Mouse (Mus musculus) heart, embryonic 16.5 days (tissue): ENCODE measurements around the gene Raly. TPM values are rescaled to one million over a fixed set of nuclear protein-coding genes. Genes with fewer than 3 reads are reported as not detected.

Experiments used
- ATAC-seq: fragments of 200-750 bp; cut with Nextera tagmentation; replicated peaks from 2 replicates; pipeline ENCODE4 v1.8.0; 2017; ENCODE audit warnings: moderate number of reproducible peaks; ENCODE audit not compliant: insufficient read depth, low FRiP score; ENCODE audit errors: extremely low read depth
- H3K27ac ChIP-seq: fragments of 300-500 bp; sonication (generic); 2 replicates; pipeline ENCODE4 v1.5.1; 2014; ENCODE audit warnings: mild to moderate bottlenecking, low read length, control low read depth, moderate library complexity
- H3K27me3 ChIP-seq: fragments of 300-500 bp; sonication (generic); 2 replicates; pipeline ENCODE4 v1.6.1; 2014; ENCODE audit warnings: low read length, mixed read lengths; ENCODE audit not compliant: control insufficient read depth, insufficient read depth
- H3K36me3 ChIP-seq: fragments of 300-500 bp; sonication (generic); 2 replicates; pipeline ENCODE4 v1.6.1; 2014; ENCODE audit not compliant: control insufficient read depth, insufficient read depth
- H3K4me1 ChIP-seq: fragments of 300-500 bp; sonication (generic); 2 replicates; pipeline ENCODE4 v1.6.1; 2014; ENCODE audit warnings: low read length, mixed read lengths; ENCODE audit not compliant: control insufficient read depth, insufficient read depth
- H3K4me2 ChIP-seq: fragments of 300-500 bp; sonication (generic); 2 replicates; pipeline ENCODE4 v1.6.1; 2014; ENCODE audit warnings: low read depth, mild to moderate bottlenecking, control low read depth, low read length
- H3K4me3 ChIP-seq: fragments of 300-500 bp; sonication (generic); 2 replicates; pipeline ENCODE4 v1.5.1; 2014; ENCODE audit warnings: mild to moderate bottlenecking, control low read depth, low read length
- H3K9ac ChIP-seq: fragments of 300-500 bp; sonication (generic); 2 replicates; pipeline ENCODE4 v1.6.1; 2014; ENCODE audit warnings: low read length, control low read depth
- H3K9me3 ChIP-seq: fragments of 300-500 bp; sonication (generic); replicated peaks from 2 replicates; pipeline ENCODE4 v1.6.1; 2016; ENCODE audit warnings: low read length; ENCODE audit not compliant: control insufficient read depth
- WGBS: fragments of 180-500 bp; shearing (Covaris S2); extraction: QIAGEN DNeasy Blood & Tissue Kit; methylation state at CpG from one replicate; pipeline ENCODE4 v1.1.7; 2014; 5-methylcytosine and 5-hydroxymethylcytosine counted together
- polyA plus RNA-seq: library from polyadenylated mRNA; unstranded; fragments of >200 nt; fragmentation: Nextera tagmentation; extraction: Ambion mirVana; gene quantifications from 2 replicates; pipeline ENCODE4 v1.2.1, GENCODE M21; 2015

Raly gene
- polyA plus RNA-seq, 1 experiment from 2014 or later = 36.6 TPM

DNA sequence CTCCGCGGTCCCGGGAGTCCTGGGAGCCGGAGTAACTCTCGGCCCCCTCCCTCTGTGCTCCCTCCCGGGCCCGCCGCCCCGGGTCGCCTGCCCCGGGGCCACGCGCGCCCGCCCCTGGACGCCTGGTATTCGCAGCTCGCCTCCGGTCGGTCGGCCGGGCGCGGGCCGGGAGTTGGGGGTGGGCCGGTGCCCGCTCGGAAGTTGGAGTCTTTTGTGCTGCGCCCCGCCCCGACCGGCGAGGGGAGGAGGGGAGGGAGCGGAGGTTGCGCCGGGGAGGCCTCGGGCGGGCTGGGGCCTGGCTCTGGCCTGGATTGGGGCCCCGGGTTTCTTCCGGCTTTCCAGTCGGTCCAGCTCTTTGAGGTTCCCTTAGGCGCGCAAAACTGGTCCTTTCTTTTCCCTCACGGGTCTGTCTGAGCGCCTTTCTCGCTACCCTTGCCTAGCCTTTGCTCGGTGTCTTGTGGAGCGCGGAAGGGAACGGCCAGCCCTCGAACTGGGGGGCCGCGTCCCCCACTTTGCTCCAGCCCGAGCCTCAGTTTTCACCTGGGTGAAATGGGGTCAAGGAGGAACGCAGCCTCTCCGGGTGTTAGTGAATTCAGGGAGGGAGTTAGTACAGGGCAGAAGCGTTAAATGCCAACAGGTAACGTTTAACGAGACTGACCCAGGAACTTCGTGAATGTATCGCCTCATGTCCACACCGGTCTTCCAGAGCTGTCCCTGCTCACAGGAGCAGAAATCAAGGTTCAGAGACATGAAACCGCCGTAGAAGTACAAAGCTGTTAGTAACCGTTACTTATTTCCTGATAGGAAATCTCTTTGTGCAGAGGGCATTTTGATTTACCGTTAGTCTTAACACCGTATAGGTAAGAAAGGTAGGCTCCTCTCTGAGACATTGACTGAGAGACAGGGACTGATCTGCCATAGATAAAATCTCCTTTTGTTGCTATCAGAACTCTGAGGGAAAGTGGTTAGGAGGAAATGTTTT, 1.1 kb downstream of the Raly start:
- Histone ChIP-seq H3K4me2 (peak overlapping the region; percentile 66), H3K4me1 (peaks cover 43% of the 10 kb centered on the region), H3K27me3 (no peaks in the 10 kb centered on the region), H3K9ac (peak overlapping the region; percentile 99), H3K4me3 (peak overlapping the region; percentile 99), H3K9me3 (no peaks in the 10 kb centered on the region), H3K36me3 (no peaks in the 10 kb centered on the region; the same call in 1 of the 2 replicates), H3K27ac (peak overlapping the region; percentile 99)
- under 1% methylated on average over 67 of the region's 67 CpGs for WGBS
- peak; percentile 41 for ATAC-seq

DNA sequence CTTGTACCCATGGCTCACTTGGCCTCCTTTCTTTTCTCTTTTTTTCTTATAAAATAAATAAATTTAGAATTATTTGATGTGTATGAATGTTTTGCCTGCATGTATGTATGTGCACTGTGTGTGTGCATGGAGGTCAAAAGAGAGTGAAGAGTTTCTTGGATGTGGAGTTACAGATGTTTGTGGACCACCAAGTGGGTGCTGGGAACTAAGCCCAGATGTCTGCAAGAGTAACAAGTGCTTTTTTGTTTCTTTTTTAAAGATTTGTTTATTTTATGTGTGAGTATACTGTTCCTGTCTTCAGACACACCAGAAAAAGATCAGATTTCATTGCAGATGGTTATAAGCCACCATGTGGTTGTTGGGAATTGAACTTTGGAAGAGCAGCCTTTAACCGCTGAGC, 12.5 kb downstream of the Raly start:
- Histone ChIP-seq H3K4me2 (no peak overlapping the region), H3K36me3 (no peaks in the 10 kb centered on the region), H3K4me3 (no peak overlapping the region), H3K4me1 (peaks cover 30% of the 10 kb centered on the region), H3K27ac (no peak overlapping the region), H3K27me3 (no peaks in the 10 kb centered on the region), H3K9me3 (no peaks in the 10 kb centered on the region), H3K9ac (no peak overlapping the region)
- 93% methylated on average over 1 of the region's 1 CpGs for WGBS
- no peak for ATAC-seq

DNA sequence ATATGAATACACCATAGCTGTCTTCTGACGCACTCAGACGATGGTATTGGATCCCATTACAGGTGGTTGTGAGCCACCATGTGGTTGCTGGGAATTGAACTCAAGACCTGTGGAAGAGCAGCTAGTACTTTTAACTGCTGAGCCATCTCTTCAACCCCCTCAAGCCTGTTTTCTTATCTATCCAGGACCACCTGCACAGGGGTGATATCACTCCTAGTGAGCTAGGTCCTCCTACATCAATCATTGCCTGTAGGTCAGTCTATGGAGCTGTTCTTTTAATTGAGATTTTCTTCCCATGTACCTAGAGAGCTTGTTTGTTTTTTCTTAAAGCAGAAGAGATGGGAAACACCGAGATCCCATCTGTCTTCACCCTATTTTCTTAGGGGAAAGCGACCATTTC, 12.9 kb downstream of the Raly start:
- no peak overlapping the region for H3K9ac ChIP-seq
- no peaks in the 10 kb centered on the region for H3K27me3 ChIP-seq
- no peaks in the 10 kb centered on the region for H3K9me3 ChIP-seq
- WGBS = 66% methylated on average over 4 of the region's 4 CpGs
- no peaks in the 10 kb centered on the region for H3K36me3 ChIP-seq
- no peak overlapping the region for H3K4me3 ChIP-seq
- H3K27ac ChIP-seq = no peak overlapping the region
- no peak overlapping the region for H3K4me2 ChIP-seq
- ATAC-seq = no peak
- peaks cover 30% of the 10 kb centered on the region for H3K4me1 ChIP-seq

- WGBS = 56% methylated on average over 1 of the region's 1 CpGs
- Histone ChIP-seq H3K4me2 (no peak overlapping the region), H3K27ac (no peak overlapping the region), H3K9ac (no peak overlapping the region), H3K27me3 (no peaks in the 10 kb centered on the region), H3K36me3 (no peaks in the 10 kb centered on the region), H3K4me3 (no peak overlapping the region), H3K9me3 (no peaks in the 10 kb centered on the region), H3K4me1 (peaks cover 41% of the 10 kb centered on the region)
- ATAC-seq = no peak
Observed at GRCm38 (mm10) chr2:154807689-154808088, 16.8 kb downstream of the Raly start.

DNA sequence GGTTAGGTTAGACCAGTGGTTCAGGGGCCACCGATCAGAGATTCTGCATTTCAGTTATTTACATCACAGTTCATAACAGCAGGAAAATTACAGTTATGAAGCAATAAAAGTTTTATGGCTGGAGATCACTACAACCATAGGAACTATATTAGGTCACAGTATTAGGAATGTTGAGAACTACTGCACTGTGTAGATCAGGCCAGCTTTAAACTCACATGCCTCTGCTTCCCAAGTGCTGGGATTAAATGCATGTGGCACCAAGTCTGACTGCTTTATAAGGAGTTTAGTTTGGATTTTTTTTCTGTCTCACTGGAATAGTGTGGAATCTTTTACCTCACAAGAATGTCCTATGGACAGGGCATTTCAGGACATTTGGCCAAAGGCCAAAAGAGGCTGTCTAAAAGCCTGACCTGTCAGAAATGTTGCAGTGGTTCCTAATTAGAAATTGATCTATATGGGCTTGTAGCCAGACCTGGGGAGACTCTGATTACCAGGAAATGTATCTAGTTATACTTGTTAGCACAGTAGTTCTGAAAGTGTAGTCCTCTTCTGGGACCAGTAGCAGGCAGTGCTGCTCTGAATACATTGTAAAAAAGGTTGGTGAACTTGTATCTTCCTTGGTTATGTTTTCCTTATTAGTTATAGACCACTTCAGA, 18.3 kb downstream of the Raly start:
- no peaks in the 10 kb centered on the region for H3K36me3 ChIP-seq
- H3K9ac ChIP-seq = no peak overlapping the region
- H3K4me3 ChIP-seq = no peak overlapping the region
- peaks cover 32% of the 10 kb centered on the region for H3K4me1 ChIP-seq
- peak overlapping the region; percentile 38 for H3K27ac ChIP-seq
- ATAC-seq = no peak
- H3K9me3 ChIP-seq = no peaks in the 10 kb centered on the region
- H3K27me3 ChIP-seq = no peaks in the 10 kb centered on the region
- no peak overlapping the region for H3K4me2 ChIP-seq
- 82% methylated on average over 1 of the region's 1 CpGs for WGBS

DNA sequence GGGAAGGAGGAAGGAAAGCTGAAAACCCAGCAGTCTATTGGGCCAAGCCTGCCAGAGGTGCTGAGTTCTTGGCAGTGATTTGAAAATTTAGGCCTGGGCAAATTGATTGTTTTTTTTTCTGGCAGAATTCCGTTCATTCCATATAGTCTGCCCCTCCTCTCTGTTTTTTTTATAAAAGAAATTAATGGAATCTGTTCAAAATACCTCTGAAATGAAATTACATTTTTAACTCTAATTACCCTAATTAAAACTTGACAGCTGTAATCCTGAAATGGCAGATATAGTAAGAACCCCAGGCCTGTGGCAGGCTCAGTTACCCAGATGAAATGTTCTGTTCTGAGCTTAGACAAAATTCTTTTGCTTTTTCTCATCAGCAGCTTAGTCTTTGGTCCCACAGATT, 19.9 kb downstream of the Raly start:
- Histone ChIP-seq H3K27me3 (no peaks in the 10 kb centered on the region), H3K4me2 (no peak overlapping the region), H3K27ac (no peak overlapping the region), H3K9ac (no peak overlapping the region), H3K9me3 (no peaks in the 10 kb centered on the region), H3K36me3 (no peaks in the 10 kb centered on the region), H3K4me3 (no peak overlapping the region), H3K4me1 (peaks cover 25% of the 10 kb centered on the region)
- ATAC-seq = no peak
- WGBS = 57% methylated on average over 1 of the region's 1 CpGs

GRCm38 (mm10) chr2:154813426-154813825, 22.5 kb downstream of the Raly start:
- no peaks in the 10 kb centered on the region for H3K9me3 ChIP-seq
- H3K27ac ChIP-seq = no peak overlapping the region
- H3K27me3 ChIP-seq = no peaks in the 10 kb centered on the region
- H3K9ac ChIP-seq = no peak overlapping the region
- no peak overlapping the region for H3K4me2 ChIP-seq
- 86% methylated on average over 2 of the region's 2 CpGs for WGBS
- ATAC-seq = no peak
- H3K36me3 ChIP-seq = no peaks in the 10 kb centered on the region
- no peak overlapping the region for H3K4me3 ChIP-seq
- peaks cover 31% of the 10 kb centered on the region for H3K4me1 ChIP-seq

GRCm38 (mm10) chr2:154817089-154817488, 26.2 kb downstream of the Raly start:
- ATAC-seq = no peak
- no peak overlapping the region for H3K9ac ChIP-seq
- H3K4me2 ChIP-seq = no peak overlapping the region
- H3K36me3 ChIP-seq = no peaks in the 10 kb centered on the region
- no peaks in the 10 kb centered on the region for H3K27me3 ChIP-seq
- no peak overlapping the region for H3K27ac ChIP-seq
- H3K9me3 ChIP-seq = no peaks in the 10 kb centered on the region
- 66% methylated on average over 3 of the region's 3 CpGs for WGBS
- no peak overlapping the region for H3K4me3 ChIP-seq
- peaks cover 45% of the 10 kb centered on the region for H3K4me1 ChIP-seq

DNA sequence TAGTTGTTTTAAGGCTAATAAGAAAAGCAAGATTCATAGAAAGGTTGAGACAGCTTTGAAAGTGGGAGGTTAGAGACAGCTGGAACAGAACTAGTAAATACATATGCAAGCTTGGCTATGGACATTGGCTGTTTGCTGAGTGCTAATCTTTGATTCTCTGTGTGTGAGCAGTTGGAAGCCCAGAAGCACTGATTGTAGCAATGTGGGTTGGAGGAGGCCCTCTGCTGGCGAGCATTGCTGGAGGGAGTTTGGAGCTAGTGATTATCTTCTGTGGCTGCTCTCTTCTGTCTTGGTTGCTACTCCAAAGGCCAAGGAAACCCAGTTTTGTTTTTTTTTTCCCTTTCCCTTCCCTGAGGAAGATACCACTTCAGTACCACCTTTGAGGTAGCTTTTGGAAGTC, 26.9 kb downstream of the Raly start:
- Histone ChIP-seq H3K27ac (no peak overlapping the region), H3K9ac (no peak overlapping the region), H3K27me3 (no peaks in the 10 kb centered on the region), H3K4me3 (no peak overlapping the region), H3K9me3 (no peaks in the 10 kb centered on the region), H3K36me3 (no peaks in the 10 kb centered on the region), H3K4me1 (peaks cover 45% of the 10 kb centered on the region), H3K4me2 (no peak overlapping the region)
- WGBS = 20% methylated on average over 1 of the region's 1 CpGs
- ATAC-seq = no peak; the same call in 1 of the 2 replicates
